Mouse (Mus musculus): ENCODE results near the gene Crygn.

Gene Crygn

GRCm38 (mm10) chr5:24743956-24744355 is 13.9 kb downstream of the Crygn start:
- DNase-seq = no peak

- no peak for DNase-seq
Observed at GRCm38 (mm10) chr5:24741172-24741885, 16.5 kb downstream of the Crygn start.

GRCm38 (mm10) chr5:24739141-24739753 is 18.6 kb downstream of the Crygn start:
- DNase-seq = peak; percentile 69

GRCm38 (mm10) chr5:24738517-24738916 is 19.3 kb downstream of the Crygn start:
- DNase-seq = no peak

GRCm38 (mm10) chr5:24737595-24737994 is 20.2 kb downstream of the Crygn start:
- DNase-seq = no peak

- no peak for DNase-seq
Observed at GRCm38 (mm10) chr5:24733771-24734426, 23.9 kb downstream of the Crygn start.

- DNase-seq = no peak
Observed at GRCm38 (mm10) chr5:24733134-24733533, 24.7 kb downstream of the Crygn start.

- no peak for DNase-seq
Observed at GRCm38 (mm10) chr5:24730986-24731385, 26.8 kb downstream of the Crygn start.

GRCm38 (mm10) chr5:24730488-24730871 is 27.3 kb downstream of the Crygn start, which contains the start of gene Wdr86:
TSS of gene Wdr86 (minus strand) at chr5:24730727.
- no peak for DNase-seq

- DNase-seq = no peak
Observed at GRCm38 (mm10) chr5:24729797-24730487, 27.9 kb downstream of the Crygn start.

GRCm38 (mm10) chr5:24726901-24727836 is 30.6 kb downstream of the Crygn start:
- no peak for DNase-seq

GRCm38 (mm10) chr5:24725897-24726296 is 31.9 kb downstream of the Crygn start:
- DNase-seq = no peak

- no peak for DNase-seq
Observed at GRCm38 (mm10) chr5:24724805-24725204, 33.0 kb downstream of the Crygn start.

GRCm38 (mm10) chr5:24724270-24724634 is 33.6 kb downstream of the Crygn start:
- no peak for DNase-seq

- no peak for DNase-seq
Observed at GRCm38 (mm10) chr5:24723527-24724269, 34.1 kb downstream of the Crygn start.

GRCm38 (mm10) chr5:24719852-24720251 is 38.0 kb downstream of the Crygn start:
- DNase-seq = no peak

- DNase-seq = no peak
Observed at GRCm38 (mm10) chr5:24718076-24718475, 39.7 kb downstream of the Crygn start.

- no peak for DNase-seq
Observed at GRCm38 (mm10) chr5:24713987-24714386, 43.8 kb downstream of the Crygn start.

- no peak for DNase-seq
Observed at GRCm38 (mm10) chr5:24713199-24713598, 44.6 kb downstream of the Crygn start.

- no peak for DNase-seq
Observed at GRCm38 (mm10) chr5:24711615-24712014, 46.2 kb downstream of the Crygn start.

- no peak for DNase-seq
Observed at GRCm38 (mm10) chr5:24709962-24710361, 47.8 kb downstream of the Crygn start.

- no peak for DNase-seq
Observed at GRCm38 (mm10) chr5:24704615-24705014, 53.2 kb downstream of the Crygn start.
